Mouse (Mus musculus) hindlimb bud, embryonic 11.5 days (tissue): ENCODE measurements at regions not wholly inside any gene's neighbourhood (a gene's known extent, or its start where the extent isn't known, plus 50 kb on each side); places are given as distances from the start of the nearest gene placed in this dataset.

Source experiments
- DNase-seq: peaks from one replicate; pipeline ENCODE4 v3.0.0-alpha.2; 2012; ENCODE audit warnings: low read depth, low spot score; ENCODE audit errors: extremely low spot score

- no peak for DNase-seq
These were observed 138.5 kb downstream of the Vegfa start for GRCm38 (mm10) chr17:45893698-45894097.

- DNase-seq, result no peak
These were observed 139.1 kb downstream of the Vegfa start for GRCm38 (mm10) chr17:45893094-45893493.

GRCm38 (mm10) chr17:45889451-45889850 lies 142.7 kb downstream of the Vegfa start:
- DNase-seq, result no peak

- no peak for DNase-seq
These were observed 143.1 kb downstream of the Vegfa start for GRCm38 (mm10) chr17:45889051-45889450.

GRCm38 (mm10) chr17:45886420-45887049 lies 145.6 kb downstream of the Vegfa start:
- peak; percentile 71 for DNase-seq

GRCm38 (mm10) chr17:45885461-45886336 lies 146.5 kb downstream of the Vegfa start:
- DNase-seq, result no peak

- DNase-seq, result no peak
These were observed 148.0 kb downstream of the Vegfa start for GRCm38 (mm10) chr17:45884021-45884722.

- no peak for DNase-seq
These were observed 149.0 kb upstream of the 1600014C23Rik start for GRCm38 (mm10) chr17:45882682-45883081.

- DNase-seq, result no peak
These were observed 147.6 kb upstream of the 1600014C23Rik start for GRCm38 (mm10) chr17:45881284-45881683.

- no peak for DNase-seq
These were observed 147.1 kb upstream of the 1600014C23Rik start for GRCm38 (mm10) chr17:45880761-45881160.

- DNase-seq, result no peak
These were observed 146.0 kb upstream of the 1600014C23Rik start for GRCm38 (mm10) chr17:45879478-45880250.

GRCm38 (mm10) chr17:45878394-45878793 lies 144.8 kb upstream of the 1600014C23Rik start:
- no peak for DNase-seq

- no peak for DNase-seq
These were observed 141.7 kb upstream of the 1600014C23Rik start for GRCm38 (mm10) chr17:45875325-45875724.

GRCm38 (mm10) chr17:45873996-45874395 lies 140.4 kb upstream of the 1600014C23Rik start:
- no peak for DNase-seq

- no peak for DNase-seq
These were observed 139.7 kb upstream of the 1600014C23Rik start for GRCm38 (mm10) chr17:45873200-45873955.

- DNase-seq, result no peak
These were observed 138.3 kb upstream of the 1600014C23Rik start for GRCm38 (mm10) chr17:45871666-45872653.

GRCm38 (mm10) chr17:45871067-45871466 lies 137.4 kb upstream of the 1600014C23Rik start:
- no peak for DNase-seq

GRCm38 (mm10) chr17:45869014-45869968 lies 135.6 kb upstream of the 1600014C23Rik start:
- DNase-seq, result no peak
